Mouse (Mus musculus) heart, postnatal 36 days (tissue): ENCODE measurements around the gene Trpc4ap. TPM values are rescaled to one million over a fixed set of nuclear protein-coding genes. Genes with fewer than 3 reads are reported as not detected.

Experiments
- DNase-seq, 2 experiments: peaks; one replicate each; pipeline ENCODE4 v3.0.0; 2021 to 2022
- intact Hi-C: fragments of 180-260 bp; cut with DNase I; formaldehyde crosslinking; loops from one replicate; pipeline ENCODE4 v1.15.1; 2025
- microRNA-seq, 2 experiments: library from miRNA; unstranded; fragments of <30 nt; microRNA quantifications; one replicate each; pipeline ENCODE4 v1.2.0; 2021; ENCODE audit warnings: borderline number of aligned reads in 2 of 2
- total RNA-seq, 2 experiments: library from RNA; stranded (reverse); gene quantifications; 2 replicates each; pipeline ENCODE4 v1.2.3; 2021

The Trpc4ap gene
- total RNA-seq, 2 experiments from 2014 or later = 92.1 to 92.3 TPM

GRCm38 (mm10) chr2:155585082-155585481 is 107.1 kb downstream of the Trpc4ap start:
- no peak for DNase-seq
- intact Hi-C loops = no loop called here

Small RNA genes lying within 50 kb of the gene (microRNA-seq; reads per million reads assigned to microRNA genes)
- gene Mir499 = 1,797 to 3,319 reads per million in 2 experiments

Other genes starting within 250 kb of the Trpc4ap start
- 10 to 100 TPM; 25.1 to 26.5 TPM for gene Ncoa6, start 218.5 kb downstream of the Trpc4ap start, total RNA-seq
- gene Acss2, start 174.4 kb downstream of the Trpc4ap start, total RNA-seq = 10 to 100 TPM; 36.3 to 41.6 TPM
- 1 to 10 TPM in 1 of 2 experiments, under 1 TPM in 1; 0.49 to 1.6 TPM for gene Ggt7, start 174.1 kb downstream of the Trpc4ap start, total RNA-seq
- gene Gss, start 99.6 kb downstream of the Trpc4ap start, total RNA-seq = 10 to 100 TPM; 14.8 to 16.9 TPM
- gene Myh7b, start 81.2 kb downstream of the Trpc4ap start, total RNA-seq = 10 to 100 TPM; 25.3 to 30.2 TPM
- 1 to 10 TPM; 6.9 to 7.0 TPM for gene Edem2, start 37.1 kb upstream of the Trpc4ap start, total RNA-seq
- gene Gm17581, start 43.5 kb upstream of the Trpc4ap start, total RNA-seq = not detected
- gene Procr, start 58.7 kb upstream of the Trpc4ap start, total RNA-seq = 1 to 10 TPM; 3.1 to 3.3 TPM
- gene Mmp24, start 83.0 kb upstream of the Trpc4ap start, total RNA-seq = not detected
- 10 to 100 TPM; 26.2 to 27.7 TPM for gene BC029722, start 127.0 kb upstream of the Trpc4ap start, total RNA-seq
- 10 to 100 TPM; 50.7 to 53.6 TPM for gene Eif6, start 134.5 kb upstream of the Trpc4ap start, total RNA-seq
- not detected for gene Fam83c, start 142.5 kb upstream of the Trpc4ap start, total RNA-seq
- gene Uqcc1, start 237.9 kb upstream of the Trpc4ap start, total RNA-seq = 100 to 1,000 TPM; 235 to 283 TPM
- gene Gm15557, start 248.3 kb upstream of the Trpc4ap start, total RNA-seq = not detected